Mouse (Mus musculus) myocyte (in vitro differentiated cells): ENCODE data around the gene Vipr1. TPM values are rescaled to one million over a fixed set of nuclear protein-coding genes. Genes with fewer than 3 reads are reported as not detected.

Experiments used
- H3K27me3 ChIP-seq: one replicate; pipeline ENCODE4 v1.6.1; 2011; ENCODE audit not compliant: control insufficient read depth, insufficient read depth, insufficient read length
- H3K36me3 ChIP-seq: one replicate; pipeline ENCODE4 v1.6.1; 2011; ENCODE audit not compliant: control insufficient read depth, insufficient read depth
- H3K4me2 ChIP-seq: one replicate; pipeline ENCODE4 v1.6.1; 2011; ENCODE audit warnings: low read depth, control low read depth
- H3K4me3 ChIP-seq: one replicate; pipeline ENCODE4 v1.5.1; 2011; ENCODE audit warnings: mild to moderate bottlenecking, control low read depth, moderate library complexity
- H3K79me2 ChIP-seq: one replicate; pipeline ENCODE4 v1.6.1; 2011; ENCODE audit not compliant: control insufficient read depth, insufficient read depth
- H3ac ChIP-seq: one replicate; pipeline ENCODE4 v1.6.1; 2011; ENCODE audit not compliant: control insufficient read depth, insufficient read length
- CEBPB ChIP-seq: IDR thresholded peaks from 2 replicates; pipeline ENCODE4 v1.6.1; 2011; ENCODE audit warnings: mild to moderate bottlenecking, moderate library complexity; ENCODE audit not compliant: poor library complexity, insufficient read depth, severe bottlenecking
- E2F4 ChIP-seq: IDR thresholded peaks from one replicate; pipeline ENCODE4 v1.6.1; 2011; ENCODE audit warnings: mild to moderate bottlenecking, control low read depth, moderate library complexity; ENCODE audit not compliant: insufficient read depth
- MAX ChIP-seq: IDR thresholded peaks from one replicate; pipeline ENCODE4 v1.6.1; 2011; ENCODE audit warnings: low read depth, mild to moderate bottlenecking, control low read depth
- MYOD1 ChIP-seq, 3 experiments: IDR thresholded peaks; one replicate each; pipeline ENCODE4 v1.6.1; 2011; ENCODE audit warnings: control low read depth in 2 of 3, low read depth in 2 of 3, mild to moderate bottlenecking in 2 of 3, moderate library complexity in 1 of 3; ENCODE audit not compliant: insufficient read length in 2 of 3, control insufficient read depth in 1 of 3
- MYOG ChIP-seq, 3 experiments: IDR thresholded peaks; one replicate each; pipeline ENCODE4 v1.6.1; 2011; ENCODE audit warnings: control low read depth in 2 of 3, low read depth in 2 of 3, mild to moderate bottlenecking in 2 of 3; ENCODE audit not compliant: insufficient read length in 2 of 3, control insufficient read depth in 1 of 3, insufficient read depth in 1 of 3
- POLR2A ChIP-seq: IDR thresholded peaks from one replicate; pipeline ENCODE4 v1.6.1; 2011; ENCODE audit warnings: low read depth, mild to moderate bottlenecking, control low read depth, moderate library complexity; ENCODE audit not compliant: insufficient read length
- POLR2AphosphoS2 ChIP-seq: IDR thresholded peaks from one replicate; pipeline ENCODE4 v1.6.1; 2011; ENCODE audit warnings: low read depth, control low read depth; ENCODE audit not compliant: insufficient read length
- REST ChIP-seq: IDR thresholded peaks from one replicate; pipeline ENCODE4 v1.6.1; 2011; ENCODE audit warnings: mild to moderate bottlenecking, control low read depth, moderate library complexity; ENCODE audit not compliant: insufficient read depth, insufficient read length
- SRF ChIP-seq: IDR thresholded peaks from one replicate; pipeline ENCODE4 v1.6.1; 2011; ENCODE audit warnings: low read depth; ENCODE audit not compliant: control insufficient read depth, insufficient read length
- TCF12 ChIP-seq: IDR thresholded peaks from one replicate; pipeline ENCODE4 v1.6.1; 2011; ENCODE audit warnings: mild to moderate bottlenecking, control low read depth; ENCODE audit not compliant: poor library complexity, insufficient read depth, severe bottlenecking
- TCF3 ChIP-seq: IDR thresholded peaks from one replicate; pipeline ENCODE4 v1.6.1; 2011; ENCODE audit warnings: low read depth, control low read depth; ENCODE audit not compliant: insufficient read length
- USF1 ChIP-seq: IDR thresholded peaks from one replicate; pipeline ENCODE4 v1.6.1; 2011; ENCODE audit warnings: low read depth, mild to moderate bottlenecking, control low read depth, moderate library complexity
- polyA plus RNA-seq: library from polyadenylated mRNA; unstranded; fragments of >200 nt; fragmentation: generic; extraction: Trizol; gene quantifications from one replicate; pipeline ENCODE4 v1.2.1, GENCODE M21; 2012; ENCODE audit warnings: missing spikeins

Vipr1 gene
- polyA plus RNA-seq, 1 experiment, result 0.29 TPM

DNA sequence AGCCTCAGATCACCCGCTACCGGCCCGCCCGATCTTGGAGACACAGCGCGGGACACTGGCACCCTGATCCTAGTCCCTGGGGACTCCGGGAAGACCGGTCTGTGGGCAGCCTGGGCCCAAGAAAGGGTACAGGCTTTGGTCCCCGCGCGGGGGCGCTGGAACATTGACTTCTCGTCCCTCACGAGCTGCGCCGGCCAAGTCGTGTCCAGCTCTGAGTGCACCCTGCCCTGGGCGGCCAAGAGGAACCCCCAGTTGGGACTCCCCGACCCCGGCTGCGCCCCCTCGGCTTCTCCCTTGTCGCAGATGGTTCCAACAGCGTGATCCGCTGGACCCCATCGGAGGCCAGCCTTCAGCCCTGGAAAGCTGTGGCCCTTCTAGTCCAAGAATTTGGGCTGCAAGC is 515 bp upstream of the Vipr1 start, which contains the start of gene Lyzl4:
TSS of gene Lyzl4 (minus strand) at position 96 of the 400 bp plus-strand sequence.
- no peak within 1 kb of the TSS for H3K4me3 ChIP-seq
- TF ChIP-seq TCF12 (no peak), POLR2AphosphoS2 (no peak), TCF3 (no peak), REST (no peak), POLR2A (no peak), USF1 (no peak), E2F4 (no peak), MYOG (IDR thresholded peaks at IDR 0.05; ENCODE audit: control insufficient read depth in 1 of 3, insufficient read depth in 1 of 3, insufficient read length in 2 of 3, low read depth in 2 of 3) (no peak), MAX (no peak), MYOD1 (IDR thresholded peaks at IDR 0.05; ENCODE audit: control insufficient read depth in 1 of 3, insufficient read length in 2 of 3, low read depth in 2 of 3) (no peak), SRF (no peak)
- H3K27me3 ChIP-seq, result peaks cover 65% of the 10 kb centered on the region
- no peaks in the 10 kb centered on the region for H3K79me2 ChIP-seq
- H3K36me3 ChIP-seq, result no peaks in the 10 kb centered on the region
- peak within 1 kb of the TSS; percentile 33 for H3ac ChIP-seq
- peak within 1 kb of the TSS; percentile 81 for H3K4me2 ChIP-seq

GRCm38 (mm10) chr9:121644855-121645254 is 2.3 kb downstream of the Vipr1 start:
- no peak for TF ChIP-seq MYOD1 (IDR thresholded peaks at IDR 0.05; ENCODE audit: control insufficient read depth in 1 of 3, insufficient read length in 2 of 3, low read depth in 2 of 3)
- no peak for TF ChIP-seq TCF12
- TF ChIP-seq SRF, result no peak
- no peak for TF ChIP-seq POLR2AphosphoS2
- no peak for TF ChIP-seq MYOG (IDR thresholded peaks at IDR 0.05; ENCODE audit: control insufficient read depth in 1 of 3, insufficient read depth in 1 of 3, insufficient read length in 2 of 3, low read depth in 2 of 3)
- no peak for TF ChIP-seq USF1
- no peak for TF ChIP-seq POLR2A
- no peak for TF ChIP-seq TCF3
- no peak for TF ChIP-seq CEBPB
- TF ChIP-seq E2F4, result no peak
- no peak for TF ChIP-seq REST
- TF ChIP-seq MAX, result no peak
- Histone ChIP-seq H3K4me2 (no peak overlapping the region), H3ac (no peak overlapping the region), H3K4me3 (no peak overlapping the region), H3K79me2 (no peaks in the 10 kb centered on the region), H3K36me3 (no peaks in the 10 kb centered on the region), H3K27me3 (peaks cover 63% of the 10 kb centered on the region)

- H3ac ChIP-seq, result no peak overlapping the region
- no peak overlapping the region for H3K4me2 ChIP-seq
- H3K36me3 ChIP-seq, result no peaks in the 10 kb centered on the region
- no peaks in the 10 kb centered on the region for H3K79me2 ChIP-seq
- no peak overlapping the region for H3K4me3 ChIP-seq
- H3K27me3 ChIP-seq, result peaks cover 45% of the 10 kb centered on the region
- TF ChIP-seq TCF3, result no peak
- TF ChIP-seq MYOG (IDR thresholded peaks at IDR 0.05; ENCODE audit: control insufficient read depth in 1 of 3, insufficient read depth in 1 of 3, insufficient read length in 2 of 3, low read depth in 2 of 3), result no peak
- TF ChIP-seq USF1, result no peak
- TF ChIP-seq CEBPB, result no peak
- TF ChIP-seq MYOD1 (IDR thresholded peaks at IDR 0.05; ENCODE audit: control insufficient read depth in 1 of 3, insufficient read length in 2 of 3, low read depth in 2 of 3), result no peak
- no peak for TF ChIP-seq REST
- TF ChIP-seq POLR2A, result no peak
- no peak for TF ChIP-seq POLR2AphosphoS2
- no peak for TF ChIP-seq MAX
- TF ChIP-seq E2F4, result no peak
- TF ChIP-seq TCF12, result no peak
- no peak for TF ChIP-seq SRF
Observed at GRCm38 (mm10) chr9:121647026-121647425, 4.5 kb downstream of the Vipr1 start.

DNA sequence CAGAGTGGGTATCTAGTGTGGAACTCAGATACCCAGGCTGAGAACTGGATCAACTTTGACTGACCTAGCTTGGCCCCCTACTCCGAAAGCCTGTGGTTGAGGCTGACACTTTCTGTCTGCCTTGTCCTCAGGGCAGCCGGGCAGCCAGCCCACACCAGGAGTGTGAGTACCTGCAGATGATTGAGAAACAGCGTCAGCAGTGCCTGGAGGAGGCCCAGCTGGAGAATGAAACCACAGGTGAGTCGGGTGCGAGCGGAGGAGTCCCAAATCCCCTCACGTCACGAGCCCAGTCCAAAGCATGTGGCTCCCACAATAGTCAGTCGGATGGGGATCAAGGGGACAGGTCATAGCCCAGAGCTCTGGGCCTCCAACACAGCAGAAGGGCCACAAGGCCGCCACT is 11.2 kb downstream of the Vipr1 start:
- Histone ChIP-seq H3K4me3 (no peak overlapping the region), H3K4me2 (no peak overlapping the region), H3K27me3 (peaks cover 18% of the 10 kb centered on the region), H3K36me3 (no peaks in the 10 kb centered on the region), H3K79me2 (no peaks in the 10 kb centered on the region), H3ac (no peak overlapping the region)
- no peak for TF ChIP-seq CEBPB
- no peak for TF ChIP-seq MAX
- TF ChIP-seq E2F4, result no peak
- TF ChIP-seq POLR2AphosphoS2, result no peak
- TF ChIP-seq USF1, result no peak
- TF ChIP-seq MYOD1 (IDR thresholded peaks at IDR 0.05; ENCODE audit: control insufficient read depth in 1 of 3, insufficient read length in 2 of 3, low read depth in 2 of 3), result no peak
- TF ChIP-seq REST, result no peak
- no peak for TF ChIP-seq MYOG (IDR thresholded peaks at IDR 0.05; ENCODE audit: control insufficient read depth in 1 of 3, insufficient read depth in 1 of 3, insufficient read length in 2 of 3, low read depth in 2 of 3)
- no peak for TF ChIP-seq POLR2A
- no peak for TF ChIP-seq TCF12
- TF ChIP-seq TCF3, result no peak
- no peak for TF ChIP-seq SRF

DNA sequence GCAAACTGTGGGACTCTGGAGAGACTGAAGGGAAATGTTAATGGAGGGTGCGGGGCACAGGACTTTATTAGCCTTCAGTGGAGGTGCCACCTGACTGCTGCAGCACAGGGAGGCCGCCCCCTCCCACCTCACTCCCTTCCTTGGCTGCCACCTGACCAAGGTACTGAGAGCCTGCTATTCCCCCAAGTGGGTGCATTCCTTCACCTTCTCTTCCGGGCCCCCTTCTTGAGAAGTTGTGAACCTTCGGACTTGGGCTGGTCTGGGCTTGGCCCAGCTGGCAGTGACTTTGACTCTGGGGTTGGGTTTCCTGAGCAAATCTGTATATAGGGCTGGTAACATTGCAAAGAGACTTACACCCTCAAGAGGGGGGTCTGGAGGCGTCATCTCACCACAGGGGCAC is 13.8 kb downstream of the Vipr1 start:
- no peak overlapping the region for H3K4me3 ChIP-seq
- no peak overlapping the region for H3ac ChIP-seq
- H3K79me2 ChIP-seq, result no peaks in the 10 kb centered on the region
- H3K36me3 ChIP-seq, result no peaks in the 10 kb centered on the region
- TF ChIP-seq MYOD1 (IDR thresholded peaks at IDR 0.05; ENCODE audit: control insufficient read depth in 1 of 3, insufficient read length in 2 of 3, low read depth in 2 of 3), result no peak
- no peak for TF ChIP-seq TCF12
- no peak for TF ChIP-seq POLR2A
- TF ChIP-seq MYOG (IDR thresholded peaks at IDR 0.05; ENCODE audit: control insufficient read depth in 1 of 3, insufficient read depth in 1 of 3, insufficient read length in 2 of 3, low read depth in 2 of 3), result no peak
- no peak for TF ChIP-seq TCF3
- no peak for TF ChIP-seq MAX
- TF ChIP-seq E2F4, result no peak
- no peak for TF ChIP-seq USF1
- no peak for TF ChIP-seq REST
- TF ChIP-seq POLR2AphosphoS2, result no peak
- TF ChIP-seq CEBPB, result no peak
- TF ChIP-seq SRF, result no peak
- peaks cover 31% of the 10 kb centered on the region for H3K27me3 ChIP-seq
- H3K4me2 ChIP-seq, result no peak overlapping the region
